Mouse (Mus musculus) limb, embryonic 12.5 days (tissue): Measurements from ENCODE around the gene Slc15a2. TPM values are rescaled to one million over a fixed set of nuclear protein-coding genes. Genes with fewer than 3 reads are reported as not detected.

Source experiments
- ATAC-seq: fragments of 200-750 bp; cut with Nextera tagmentation; 2 replicates; pipeline ENCODE4 v1.8.0; 2017; ENCODE audit warnings: low read depth, moderate TSS enrichment; ENCODE audit not compliant: insufficient number of reproducible peaks, insufficient read depth, low FRiP score, low TSS enrichment
- H3K27ac ChIP-seq: fragments of 300-500 bp; sonication (generic); 2 replicates; pipeline ENCODE4 v1.5.1; 2016; ENCODE audit warnings: mild to moderate bottlenecking, moderate library complexity
- H3K27me3 ChIP-seq: fragments of 300-500 bp; sonication (generic); 2 replicates; pipeline ENCODE4 v1.6.1; 2016; ENCODE audit warnings: mild to moderate bottlenecking, moderate library complexity
- H3K36me3 ChIP-seq: fragments of 300-500 bp; sonication (generic); 2 replicates; pipeline ENCODE4 v1.6.1; 2016; ENCODE audit warnings: mild to moderate bottlenecking, moderate library complexity
- H3K4me1 ChIP-seq: fragments of 300-500 bp; sonication (generic); replicated peaks from 2 replicates; pipeline ENCODE4 v1.6.1; 2016
- H3K4me2 ChIP-seq: fragments of 300-500 bp; sonication (generic); 2 replicates; pipeline ENCODE4 v1.6.1; 2016; ENCODE audit warnings: mild to moderate bottlenecking, moderate library complexity
- H3K4me3 ChIP-seq: fragments of 300-500 bp; sonication (generic); replicated peaks from 2 replicates; pipeline ENCODE4 v1.5.1; 2016; ENCODE audit warnings: mild to moderate bottlenecking
- H3K9ac ChIP-seq: fragments of 300-500 bp; sonication (generic); replicated peaks from 2 replicates; pipeline ENCODE4 v1.6.1; 2016; ENCODE audit warnings: mild to moderate bottlenecking, moderate library complexity
- H3K9me3 ChIP-seq: fragments of 300-500 bp; sonication (generic); 2 replicates; pipeline ENCODE4 v1.6.1; 2016; ENCODE audit warnings: mild to moderate bottlenecking, moderate library complexity
- WGBS: fragments of 180-500 bp; shearing (Covaris S2); methylation state at CpG from one replicate; pipeline ENCODE4 v1.1.7; 2016; 5-methylcytosine and 5-hydroxymethylcytosine counted together
- polyA plus RNA-seq: library from polyadenylated mRNA; unstranded; fragments of >200 nt; fragmentation: Nextera tagmentation; extraction: Ambion mirVana; gene quantifications from 2 replicates; pipeline ENCODE4 v1.2.1, GENCODE M21; 2016

Slc15a2 gene
- polyA plus RNA-seq, 1 experiment from 2014 or later, result 4.6 TPM

- no peaks in the 10 kb centered on the region for H3K36me3 ChIP-seq
- 0 out of 2 replicates have a peak, but pooled peaks cover 3% of the 10 kb centered on the region for H3K9me3 ChIP-seq
- no peak overlapping the region for H3K4me3 ChIP-seq
- no peaks in the 10 kb centered on the region for H3K4me1 ChIP-seq
- no peak overlapping the region for H3K4me2 ChIP-seq
- no peak for ATAC-seq
- H3K27ac ChIP-seq, result no peak overlapping the region
- WGBS, result 79% methylated on average over 3 of the region's 3 CpGs
- no peak overlapping the region for H3K9ac ChIP-seq
- H3K27me3 ChIP-seq, result no peaks in the 10 kb centered on the region
Observed at GRCm38 (mm10) chr16:36802361-36802760, 17.6 kb upstream of the Slc15a2 start.

GRCm38 (mm10) chr16:36798334-36798733 is 13.6 kb upstream of the Slc15a2 start:
- no peaks in the 10 kb centered on the region for H3K27me3 ChIP-seq
- 86% methylated on average over 2 of the region's 2 CpGs for WGBS
- 0 out of 2 replicates have a peak, but pooled peaks cover 3% of the 10 kb centered on the region for H3K9me3 ChIP-seq
- H3K4me3 ChIP-seq, result no peak overlapping the region
- H3K27ac ChIP-seq, result no peak overlapping the region
- no peaks in the 10 kb centered on the region for H3K36me3 ChIP-seq
- ATAC-seq, result no peak
- H3K9ac ChIP-seq, result no peak overlapping the region
- no peak overlapping the region for H3K4me2 ChIP-seq
- no peaks in the 10 kb centered on the region for H3K4me1 ChIP-seq

GRCm38 (mm10) chr16:36794976-36795375 is 10.2 kb upstream of the Slc15a2 start:
- Histone ChIP-seq H3K4me1 (no peaks in the 10 kb centered on the region), H3K9me3 (no peaks in the 10 kb centered on the region), H3K4me2 (no peak overlapping the region), H3K4me3 (no peak overlapping the region), H3K27ac (no peak overlapping the region), H3K36me3 (no peaks in the 10 kb centered on the region), H3K27me3 (no peaks in the 10 kb centered on the region), H3K9ac (no peak overlapping the region)
- 76% methylated on average over 2 of the region's 2 CpGs for WGBS
- no peak for ATAC-seq

GRCm38 (mm10) chr16:36790166-36790565 is 5.4 kb upstream of the Slc15a2 start:
- H3K36me3 ChIP-seq, result no peaks in the 10 kb centered on the region
- H3K27me3 ChIP-seq, result no peaks in the 10 kb centered on the region
- no peak overlapping the region for H3K27ac ChIP-seq
- H3K4me1 ChIP-seq, result no peaks in the 10 kb centered on the region
- H3K9me3 ChIP-seq, result no peaks in the 10 kb centered on the region
- no peak for ATAC-seq
- 86% methylated on average over 4 of the region's 4 CpGs for WGBS
- H3K4me2 ChIP-seq, result no peak overlapping the region
- no peak overlapping the region for H3K9ac ChIP-seq
- H3K4me3 ChIP-seq, result no peak overlapping the region

GRCm38 (mm10) chr16:36786466-36786865 is 1.7 kb upstream of the Slc15a2 start:
- no peaks in the 10 kb centered on the region for H3K4me1 ChIP-seq
- H3K27ac ChIP-seq, result no peak overlapping the region
- H3K9ac ChIP-seq, result no peak overlapping the region
- H3K27me3 ChIP-seq, result no peaks in the 10 kb centered on the region
- ATAC-seq, result no peak
- H3K9me3 ChIP-seq, result no peaks in the 10 kb centered on the region
- H3K36me3 ChIP-seq, result no peaks in the 10 kb centered on the region
- 85% methylated on average over 7 of the region's 7 CpGs for WGBS
- no peak overlapping the region for H3K4me2 ChIP-seq
- no peak overlapping the region for H3K4me3 ChIP-seq

GRCm38 (mm10) chr16:36784146-36784545 is 616 bp downstream of the Slc15a2 start:
- Histone ChIP-seq H3K9ac (no peak overlapping the region), H3K27me3 (no peaks in the 10 kb centered on the region), H3K4me3 (no peak overlapping the region), H3K9me3 (no peaks in the 10 kb centered on the region), H3K4me2 (no peak overlapping the region), H3K4me1 (no peaks in the 10 kb centered on the region), H3K36me3 (no peaks in the 10 kb centered on the region), H3K27ac (no peak overlapping the region)
- 91% methylated on average over 2 of the region's 2 CpGs for WGBS
- ATAC-seq, result no peak

GRCm38 (mm10) chr16:36775658-36776057 is 9.1 kb downstream of the Slc15a2 start:
- no peaks in the 10 kb centered on the region for H3K9me3 ChIP-seq
- no peaks in the 10 kb centered on the region for H3K36me3 ChIP-seq
- H3K9ac ChIP-seq, result no peak overlapping the region
- no peaks in the 10 kb centered on the region for H3K4me1 ChIP-seq
- no peak overlapping the region for H3K27ac ChIP-seq
- no peak overlapping the region for H3K4me2 ChIP-seq
- no peak for ATAC-seq
- no peaks in the 10 kb centered on the region for H3K27me3 ChIP-seq
- H3K4me3 ChIP-seq, result no peak overlapping the region
- WGBS, result 87% methylated on average over 6 of the region's 6 CpGs

- Histone ChIP-seq H3K27ac (no peak overlapping the region), H3K4me3 (no peak overlapping the region), H3K4me2 (no peak overlapping the region), H3K36me3 (no peaks in the 10 kb centered on the region), H3K27me3 (no peaks in the 10 kb centered on the region), H3K9me3 (no peaks in the 10 kb centered on the region), H3K4me1 (no peaks in the 10 kb centered on the region), H3K9ac (no peak overlapping the region)
- WGBS, result 93% methylated on average over 5 of the region's 5 CpGs
- ATAC-seq, result no peak
Observed at GRCm38 (mm10) chr16:36772996-36773395, 11.8 kb downstream of the Slc15a2 start.

- Histone ChIP-seq H3K36me3 (no peaks in the 10 kb centered on the region), H3K27me3 (no peaks in the 10 kb centered on the region), H3K27ac (no peak overlapping the region), H3K4me3 (no peak overlapping the region), H3K9me3 (no peaks in the 10 kb centered on the region), H3K4me1 (no peaks in the 10 kb centered on the region), H3K9ac (no peak overlapping the region), H3K4me2 (no peak overlapping the region)
- WGBS, result 84% methylated on average over 3 of the region's 3 CpGs
- ATAC-seq, result no peak
Observed at GRCm38 (mm10) chr16:36771703-36772102, 13.1 kb downstream of the Slc15a2 start.

- no peak overlapping the region for H3K9ac ChIP-seq
- H3K27me3 ChIP-seq, result no peaks in the 10 kb centered on the region
- WGBS, result 92% methylated on average over 2 of the region's 2 CpGs
- H3K4me2 ChIP-seq, result no peak overlapping the region
- ATAC-seq, result no peak
- no peaks in the 10 kb centered on the region for H3K36me3 ChIP-seq
- no peaks in the 10 kb centered on the region for H3K4me1 ChIP-seq
- H3K9me3 ChIP-seq, result no peaks in the 10 kb centered on the region
- no peak overlapping the region for H3K27ac ChIP-seq
- no peak overlapping the region for H3K4me3 ChIP-seq
Observed at GRCm38 (mm10) chr16:36771244-36771643, 13.5 kb downstream of the Slc15a2 start.

GRCm38 (mm10) chr16:36770830-36771229 is 13.9 kb downstream of the Slc15a2 start:
- Histone ChIP-seq H3K4me2 (no peak overlapping the region), H3K27ac (no peak overlapping the region), H3K4me1 (no peaks in the 10 kb centered on the region), H3K4me3 (no peak overlapping the region), H3K9ac (no peak overlapping the region), H3K27me3 (no peaks in the 10 kb centered on the region), H3K36me3 (no peaks in the 10 kb centered on the region), H3K9me3 (no peaks in the 10 kb centered on the region)
- WGBS, result 86% methylated on average over 4 of the region's 4 CpGs
- no peak for ATAC-seq

- Histone ChIP-seq H3K4me3 (no peak overlapping the region), H3K9ac (no peak overlapping the region), H3K36me3 (no peaks in the 10 kb centered on the region), H3K27ac (no peak overlapping the region), H3K9me3 (no peaks in the 10 kb centered on the region), H3K27me3 (no peaks in the 10 kb centered on the region), H3K4me1 (no peaks in the 10 kb centered on the region), H3K4me2 (no peak overlapping the region)
- WGBS, result 71% methylated on average over 9 of the region's 13 CpGs
- no peak for ATAC-seq
Observed at GRCm38 (mm10) chr16:36770191-36770771, 14.5 kb downstream of the Slc15a2 start.
